Mouse (Mus musculus) right cerebral cortex, adult 18-20 months (tissue): Measurements from ENCODE around the gene Gm45808.

Experiments
- DNase-seq: peaks from one replicate; pipeline ENCODE4 v3.0.0; 2022; ENCODE audit warnings: mixed read lengths

The Gm45808 gene

DNA sequence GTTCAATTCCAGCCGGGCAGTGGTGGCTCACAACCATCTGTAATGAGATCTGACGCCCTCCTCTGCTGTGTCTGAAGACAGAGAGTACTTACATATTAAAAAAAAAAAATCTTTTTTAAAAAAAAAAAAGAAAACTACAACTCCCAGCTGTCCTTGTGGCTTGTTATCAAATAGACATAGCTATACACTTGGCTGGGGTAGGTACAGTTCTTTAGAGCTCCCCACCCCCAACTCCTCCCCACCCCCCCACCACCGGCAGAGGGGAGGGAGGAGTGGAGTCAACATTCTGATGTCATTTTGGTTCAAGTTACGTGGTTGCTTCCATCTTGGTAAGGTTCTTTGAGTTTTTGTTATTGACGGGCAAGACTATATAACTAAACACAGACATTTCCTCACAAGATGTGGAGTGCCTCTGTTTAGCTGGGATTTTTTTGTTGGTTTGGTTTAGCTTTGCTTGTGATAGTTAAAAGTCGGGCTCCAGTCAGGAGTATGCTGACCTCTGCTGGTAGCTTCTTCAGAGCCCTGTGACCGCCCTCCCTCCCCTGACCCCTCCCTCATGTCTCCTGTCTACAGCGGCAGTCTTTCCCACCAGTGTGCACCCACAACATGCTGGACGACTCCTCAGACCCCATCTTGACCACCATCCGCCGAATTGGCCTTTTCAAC is 39.2 kb downstream of the Gm45808 start:
- DNase-seq = no peak

DNA sequence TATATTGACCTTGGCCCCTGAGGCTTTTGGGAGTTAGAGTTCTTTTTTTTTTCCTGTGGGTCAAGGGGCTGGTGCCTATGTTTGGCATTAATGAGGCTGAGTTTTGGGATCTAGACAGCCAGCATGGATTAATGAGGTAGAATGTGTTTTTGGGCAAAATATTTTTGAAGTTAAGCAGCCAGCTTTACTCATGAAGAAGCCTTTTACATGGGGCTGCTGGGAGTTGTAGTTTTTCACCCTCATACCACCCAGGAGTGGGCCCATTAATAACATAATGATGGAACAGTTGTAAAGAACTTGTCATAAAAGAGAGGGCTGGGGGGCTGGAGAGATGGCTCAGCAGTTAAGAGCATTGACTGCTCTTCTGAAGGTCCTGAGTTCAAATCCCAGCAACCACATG is 40.0 kb downstream of the Gm45808 start:
- no peak for DNase-seq

DNA sequence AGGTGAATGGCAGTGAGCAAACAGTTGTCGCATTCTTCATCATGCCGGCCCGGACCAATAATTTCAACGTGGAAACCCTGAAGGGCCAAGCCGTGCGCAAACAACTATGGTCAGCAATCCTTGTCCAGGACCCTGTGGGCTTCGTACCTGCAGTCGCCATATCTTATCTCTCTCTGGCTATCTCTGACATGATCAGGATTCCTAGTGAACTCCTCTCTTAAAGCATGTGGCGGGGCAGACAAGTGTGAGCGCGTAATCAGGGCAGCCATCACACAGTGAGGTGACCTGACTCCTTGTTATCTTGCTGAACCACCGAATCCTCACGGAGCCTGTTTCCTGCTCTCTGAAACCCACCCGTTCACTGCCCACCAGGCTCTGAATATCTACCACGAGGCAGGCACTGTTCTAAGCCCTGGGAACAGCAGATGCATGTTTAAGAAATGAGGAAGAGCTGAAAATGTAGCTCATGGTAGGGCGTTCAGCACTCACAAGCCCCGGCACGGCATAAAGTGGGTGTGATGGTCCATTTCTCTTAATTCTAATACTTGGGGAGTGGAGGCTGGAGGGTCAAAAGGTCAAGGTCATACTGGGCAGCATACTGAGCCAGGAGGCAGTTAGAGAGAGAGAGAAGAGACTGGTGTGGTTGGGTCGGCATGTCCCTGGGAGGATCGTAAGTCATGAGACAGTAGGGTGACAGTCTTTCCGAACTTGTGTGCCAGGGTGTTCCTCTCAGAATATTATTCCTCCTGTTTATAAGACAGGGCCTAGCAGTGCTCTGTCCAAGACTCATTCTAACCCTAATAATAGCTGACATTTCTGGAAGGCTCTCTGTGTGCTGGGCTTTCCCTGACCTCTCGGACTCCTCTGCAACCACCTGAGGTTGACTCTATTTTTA is 42.8 kb downstream of the Gm45808 start:
- no peak for DNase-seq

DNA sequence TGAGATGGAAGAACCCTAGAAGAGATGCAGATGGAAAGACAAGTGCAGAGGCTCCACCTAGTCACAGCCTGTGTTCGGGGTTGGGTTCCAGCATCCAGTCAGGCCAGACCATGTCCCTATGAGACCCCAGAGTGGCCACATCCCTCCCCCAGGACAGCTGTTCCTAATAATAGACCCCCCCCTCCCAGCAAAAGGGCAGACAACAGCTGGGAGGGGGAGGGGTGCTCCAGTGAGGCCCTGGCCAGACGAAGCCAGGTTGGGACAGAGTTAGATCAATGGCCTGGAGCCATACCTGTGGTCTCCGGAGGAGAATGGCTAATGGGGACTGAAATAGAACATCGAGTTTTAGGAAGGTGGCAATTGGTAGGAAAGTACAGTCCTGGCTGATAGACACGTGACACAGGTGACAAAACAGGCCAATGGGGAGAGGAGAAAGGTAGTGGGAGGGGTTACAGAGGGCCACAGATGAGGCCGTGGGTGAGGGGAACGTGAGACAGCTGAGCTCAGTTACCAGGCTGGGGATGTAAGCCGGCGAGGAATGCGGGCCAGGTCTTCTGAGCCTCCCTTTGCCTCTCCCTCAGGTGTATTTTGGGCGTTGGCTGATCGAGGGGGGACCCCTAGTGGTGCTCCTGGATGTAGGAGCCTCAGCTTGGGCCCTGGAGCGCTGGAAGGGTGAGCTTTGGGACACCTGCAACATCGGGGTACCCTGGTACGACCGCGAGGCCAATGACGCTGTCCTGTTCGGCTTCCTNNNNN is 48.9 kb downstream of the Gm45808 start, which contains the start of gene Ruvbl2:
Gene Ruvbl2, minus strand, starts transcription at position 576 of the 756 bp plus-strand sequence.
- DNase-seq = no peak

DNA sequence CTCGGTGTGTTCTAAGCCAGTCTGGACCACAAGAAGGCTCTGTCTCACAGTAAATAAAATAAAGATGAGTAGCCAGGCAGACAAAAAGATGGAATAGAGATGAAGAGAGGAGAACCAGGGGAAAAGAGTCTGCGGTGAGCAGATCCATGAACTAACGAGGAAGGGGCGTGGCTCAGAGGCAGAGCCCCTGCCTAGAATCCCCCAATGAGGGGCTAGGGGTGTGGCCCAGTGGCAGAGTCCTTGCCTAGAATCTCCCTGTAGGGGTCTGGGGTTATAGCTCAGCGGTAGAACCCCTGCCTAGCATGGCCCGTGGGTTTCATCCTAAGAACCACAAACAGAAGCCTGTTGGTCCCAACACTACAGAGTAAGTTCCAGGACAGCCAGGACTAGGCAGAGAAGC is 49.6 kb downstream of the Gm45808 start:
- DNase-seq = no peak

DNA sequence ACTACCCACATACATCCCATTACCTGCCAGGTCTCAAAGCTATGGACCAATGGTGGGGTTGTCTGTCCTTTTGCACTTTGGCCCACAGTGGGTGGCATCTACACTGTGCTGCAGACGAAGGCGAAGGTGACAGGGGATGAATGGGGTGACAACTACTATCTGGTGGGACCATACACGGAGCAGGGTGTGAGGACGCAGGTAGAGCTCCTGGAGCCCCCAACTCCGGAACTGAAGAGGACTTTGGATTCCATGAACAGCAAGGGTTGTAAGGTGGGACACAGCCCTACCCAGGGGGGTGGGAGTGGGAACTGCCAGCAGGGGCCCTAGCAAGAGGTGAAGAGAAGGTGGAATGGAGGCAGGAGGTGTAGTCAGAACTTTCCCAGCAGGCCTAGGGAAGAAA is 50.2 kb downstream of the Gm45808 start:
- no peak for DNase-seq

DNA sequence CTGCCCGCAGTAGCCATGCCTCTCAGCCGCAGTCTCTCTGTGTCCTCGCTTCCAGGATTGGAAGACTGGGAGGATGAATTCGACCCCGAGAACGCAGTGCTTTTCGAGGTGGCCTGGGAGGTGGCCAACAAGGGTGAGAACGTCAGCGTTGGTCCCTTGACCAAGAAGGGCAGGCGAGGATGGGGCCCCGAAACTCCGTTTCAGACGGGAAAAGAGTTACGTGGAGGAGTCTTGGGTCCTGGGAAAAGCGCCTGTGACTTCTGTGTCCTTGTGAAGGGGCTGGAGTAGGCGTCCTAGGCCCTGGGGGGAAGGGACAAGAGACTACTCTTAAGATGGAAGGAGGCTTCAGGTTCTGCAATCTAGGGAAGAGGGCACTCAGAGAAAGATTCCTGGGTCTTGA is 51.6 kb downstream of the Gm45808 start:
- DNase-seq = no peak

DNA sequence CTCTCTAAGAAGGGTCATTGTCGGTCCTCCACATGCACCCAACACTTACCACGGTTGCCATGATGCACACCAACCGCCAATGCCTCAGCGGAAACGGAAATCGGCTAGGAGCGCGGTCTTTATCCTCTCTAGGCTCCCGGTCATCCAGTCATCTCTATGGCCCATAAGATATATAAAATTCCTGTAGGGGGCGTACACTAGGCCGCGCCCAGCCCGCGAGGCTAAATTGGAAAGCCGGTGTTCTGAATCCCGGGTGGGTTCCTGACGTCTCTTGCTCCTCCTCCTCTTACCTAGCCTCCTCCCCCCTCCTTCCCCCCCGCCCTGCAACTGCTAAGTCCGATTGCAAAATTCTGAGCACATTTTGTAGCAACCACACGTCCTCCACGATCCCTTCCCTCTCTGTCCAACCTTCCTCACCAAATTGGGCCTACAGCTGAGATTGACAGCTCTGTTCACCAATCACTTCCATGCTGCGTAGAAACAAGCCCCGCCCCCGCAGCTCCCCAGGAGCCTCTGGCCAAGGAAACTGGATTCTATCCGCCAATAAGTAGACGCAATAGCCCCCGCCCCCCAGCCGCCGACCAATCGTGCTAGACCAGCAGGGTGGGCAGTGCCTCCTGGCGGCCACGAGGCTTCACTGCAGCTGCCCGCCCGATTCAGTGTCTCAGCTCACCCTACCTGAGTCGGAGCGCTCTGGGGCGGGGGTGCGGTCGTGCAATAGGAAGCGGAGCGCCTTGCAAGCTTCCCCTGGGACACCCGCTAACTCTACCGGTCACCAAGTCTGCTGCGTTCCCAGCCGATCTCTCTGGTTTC is 52.2 kb downstream of the Gm45808 start, which contains the start of gene Gys1:
Gene Gys1, plus strand, starts transcription at position 642 of the 813 bp plus-strand sequence.
- DNase-seq = peak; percentile 100

DNA sequence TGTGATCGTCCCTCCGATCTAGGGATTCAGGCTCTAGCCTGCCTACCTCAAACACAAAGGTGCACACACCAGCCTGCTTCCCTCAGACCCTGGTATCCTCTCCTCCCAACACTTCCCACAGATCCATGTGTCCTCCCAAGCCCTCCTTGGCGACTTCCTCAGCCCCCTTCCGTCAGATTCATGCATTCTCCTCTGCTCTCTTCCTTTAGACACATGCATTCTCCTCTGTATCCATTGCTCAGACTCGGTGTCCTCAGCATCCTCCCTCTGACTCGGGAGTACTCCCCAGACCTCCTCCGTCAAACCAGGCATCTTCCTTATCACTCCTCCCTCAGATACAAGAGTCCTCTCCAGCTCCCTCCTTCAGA is 52.8 kb downstream of the Gm45808 start:
- no peak for DNase-seq

DNA sequence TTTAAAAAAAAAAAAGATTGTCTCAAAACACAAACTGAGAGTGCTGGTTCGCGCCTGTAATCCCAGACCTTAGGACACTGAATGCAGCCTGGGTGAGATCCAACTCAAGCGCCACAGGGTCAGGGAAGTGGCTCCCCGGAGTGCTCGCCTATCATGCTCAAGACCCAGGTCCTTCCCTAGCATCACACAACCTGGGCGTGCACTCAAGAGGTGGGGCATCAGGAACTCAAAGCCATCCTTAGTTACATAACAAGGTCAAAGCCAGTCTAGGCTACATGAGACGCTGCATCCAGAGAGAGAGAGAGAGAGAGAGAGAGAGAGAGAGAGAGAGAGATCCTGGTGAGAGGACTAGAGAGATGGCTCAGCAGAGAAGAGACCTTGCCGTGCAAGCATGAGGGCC is 60.1 kb downstream of the Gm45808 start:
- DNase-seq = no peak

DNA sequence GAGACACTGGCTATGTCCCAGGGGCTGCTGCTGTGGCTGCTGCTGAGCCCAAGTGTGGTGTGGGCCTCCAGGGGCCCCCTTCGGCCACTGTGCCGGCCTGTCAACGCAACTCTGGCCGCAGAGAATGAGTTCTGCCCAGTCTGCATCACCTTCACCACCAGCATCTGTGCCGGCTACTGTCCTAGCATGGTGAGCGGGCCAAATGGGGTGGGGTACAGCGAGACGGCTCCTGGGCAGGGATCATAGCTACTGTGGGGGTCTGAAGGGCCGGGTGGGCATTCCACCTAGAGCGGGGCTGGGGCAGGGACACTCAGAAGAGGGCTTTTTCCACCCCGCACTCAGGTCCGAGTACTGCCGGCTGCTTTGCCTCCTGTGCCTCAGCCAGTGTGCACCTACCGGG is 65.4 kb downstream of the Gm45808 start:
- DNase-seq = no peak

DNA sequence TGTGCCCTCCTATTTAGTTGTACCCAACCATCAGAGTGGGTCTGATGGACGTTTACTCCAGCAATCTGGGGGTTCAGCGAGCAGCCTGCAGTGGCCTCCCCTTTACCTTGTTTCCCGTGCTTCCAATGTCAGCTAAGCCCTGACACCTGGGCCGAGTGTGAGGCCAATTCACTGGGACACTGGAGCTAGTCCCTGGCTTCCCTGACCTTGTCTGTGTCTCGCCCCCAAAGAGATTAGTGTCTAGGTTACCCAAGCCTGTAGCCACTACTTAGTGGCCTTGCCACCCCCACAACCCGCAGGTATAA is 66.0 kb downstream of the Gm45808 start, which contains the start of gene Lhb:
Gene Lhb, plus strand, starts transcription at position 206 of the 305 bp plus-strand sequence.
- no peak for DNase-seq

DNA sequence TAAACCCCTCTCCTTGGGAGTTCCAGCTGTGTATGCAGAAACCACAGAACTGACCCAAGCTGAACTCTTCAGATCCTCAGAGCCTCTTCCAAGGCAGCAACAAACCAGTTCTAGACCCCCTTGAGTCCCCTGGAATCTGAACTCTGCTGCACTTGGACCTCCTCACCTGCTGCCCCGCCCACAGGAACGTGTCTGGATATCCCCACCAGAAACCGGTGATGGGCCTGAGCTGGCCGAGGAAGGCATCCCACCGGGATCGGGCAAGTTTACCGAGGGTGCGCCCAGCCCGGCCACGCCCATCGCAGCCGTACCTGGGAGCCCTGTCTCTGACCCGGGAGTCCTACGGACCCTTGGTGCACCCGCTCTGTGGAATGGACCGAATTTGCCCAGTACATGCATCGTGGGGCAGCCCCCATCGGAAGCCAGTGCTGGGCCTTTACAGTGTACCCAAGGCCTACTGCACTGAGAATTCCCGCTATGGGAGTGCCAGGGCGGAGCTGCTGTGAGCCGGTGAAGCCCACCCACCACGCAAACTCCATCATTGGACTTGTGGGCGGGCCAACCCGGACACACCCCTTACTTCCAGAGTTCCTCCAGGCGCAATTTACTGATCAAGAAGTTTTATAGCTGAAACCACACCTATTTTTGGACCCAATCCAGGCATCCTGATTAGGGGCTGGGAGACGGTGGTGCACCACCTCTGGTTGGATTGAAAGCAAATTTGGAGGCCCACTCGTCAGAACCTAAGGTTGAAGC is 66.6 kb downstream of the Gm45808 start:
- no peak for DNase-seq

DNA sequence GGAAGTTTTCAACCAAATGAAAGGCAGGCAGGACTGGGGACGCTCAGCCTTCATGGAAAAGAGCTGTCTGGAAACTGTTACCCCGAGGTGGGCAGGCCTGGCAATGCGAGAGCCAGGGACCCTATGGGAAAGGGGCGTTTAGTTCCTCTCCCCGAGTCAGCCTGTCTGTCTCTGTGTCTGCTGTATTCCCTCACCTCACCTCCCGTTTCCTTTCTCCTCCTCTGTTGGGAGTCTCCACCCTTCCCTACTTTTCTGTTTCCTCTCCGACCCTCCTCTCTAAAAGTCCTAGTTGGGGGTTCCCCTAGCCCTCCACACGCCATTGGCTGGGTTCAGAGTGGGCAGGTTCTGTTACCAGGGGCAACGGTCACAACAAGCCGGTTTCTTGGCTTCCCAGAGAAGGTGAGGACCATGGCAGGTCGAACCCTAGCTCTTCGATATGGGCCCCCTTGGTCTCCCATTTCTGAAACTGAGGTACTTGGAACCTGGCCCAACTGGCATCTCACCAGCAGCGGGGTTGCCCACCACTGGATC is 68.6 kb downstream of the Gm45808 start:
- DNase-seq = no peak
